Comparison of ENCODE assay signal across 9 mouse cellular contexts in the genomic region with DNA sequence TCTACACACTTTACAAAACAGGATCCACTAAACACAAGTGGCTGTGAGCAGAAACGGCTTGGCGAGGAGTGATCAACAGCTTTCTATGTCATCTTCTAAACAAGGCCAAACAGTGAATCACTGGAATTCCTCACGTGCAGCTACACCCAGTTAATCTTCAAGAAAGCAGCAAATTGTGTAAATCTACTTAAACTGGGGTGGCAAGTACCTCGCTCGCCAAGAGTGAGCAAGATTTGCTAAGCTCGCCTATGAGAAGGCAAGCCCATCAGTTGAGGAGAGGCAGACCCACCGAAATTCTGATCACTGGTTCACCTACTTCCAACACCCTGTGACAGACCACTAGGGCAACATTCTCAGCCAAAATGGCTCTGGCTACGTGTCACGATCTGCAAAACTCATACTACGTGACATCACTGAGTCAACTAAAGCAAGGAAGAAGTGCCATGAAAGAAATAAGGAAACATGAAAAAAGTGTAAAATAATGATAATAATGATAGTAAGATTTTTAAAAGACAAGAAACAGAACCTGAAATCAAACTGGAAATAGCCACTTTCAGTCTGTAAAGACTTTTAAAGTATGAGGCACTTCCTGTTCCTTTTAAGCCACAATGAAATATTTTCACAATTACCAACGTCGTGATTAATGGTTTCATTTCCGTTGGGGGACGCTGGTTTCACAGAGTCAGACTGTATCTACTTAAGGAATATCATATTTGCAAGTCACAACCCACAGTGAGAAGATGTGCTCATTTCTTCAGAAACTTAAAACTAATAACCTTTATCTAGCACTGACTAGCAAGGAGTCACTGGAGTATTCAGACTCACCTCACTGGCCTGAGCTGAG.
DNase-seq lines count a peak whose midpoint lies in the region; ATAC-seq lines count a peak whose summit lies in the region.
"Had no signal": no experiment of that assay in that cellular context is flagged by ENCODE, and none has a peak within 500 bp of the region (broad histone marks: within the 10 kb centered on the region; RNA-seq: fewer than 3 reads in every experiment).

No protein-coding gene starts in this region.

- no peak overlapping the region for H3K4me3 ChIP-seq in embryonic facial prominence, embryonic 15.5 days (replicated peaks)
- H3K4me3 ChIP-seq in hindbrain, embryonic 14.5 days (replicated peaks; ENCODE audit: low read length) = no peak overlapping the region

- H3K4me2 ChIP-seq in embryonic facial prominence, embryonic 15.5 days (replicated peaks) = no peak overlapping the region
- H3K4me2 ChIP-seq in hindbrain, embryonic 14.5 days (replicated peaks) = no peak overlapping the region

- H3K27me3 ChIP-seq in embryonic facial prominence, embryonic 15.5 days = no peaks in the 10 kb centered on the region
- H3K27me3 ChIP-seq in hindbrain, embryonic 14.5 days (ENCODE audit: control insufficient read depth, insufficient read depth, low read length) = peaks cover 4% of the 10 kb centered on the region; the same call in 1 of the 2 replicates

- DNase-seq in kidney, adult 9 months = peak; percentile 53
- DNase-seq in kidney, postnatal 25 days = no peak
- peak; percentile 26 to 31 for DNase-seq in monocyte, adult 2 months (ENCODE audit: low read depth in 1 of 2, low spot score in 2 of 2)
- DNase-seq in hindbrain, embryonic 14.5 days (ENCODE audit: low spot score) = no peak
- no peak for DNase-seq in layer of hippocampus, adult 8-10 months (ENCODE audit: low spot score in 2 of 2)
- no peak for DNase-seq in layer of hippocampus, postnatal 36 days

- 54% methylated on average over 14 of the region's 14 CpGs for WGBS in embryonic facial prominence, embryonic 15.5 days
- 83% methylated on average over 14 of the region's 14 CpGs for WGBS in hindbrain, embryonic 14.5 days

- H3K36me3 ChIP-seq in embryonic facial prominence, embryonic 15.5 days = no peaks in the 10 kb centered on the region
- H3K36me3 ChIP-seq in hindbrain, embryonic 14.5 days (replicated peaks; ENCODE audit: control insufficient read depth, insufficient read depth) = no peaks in the 10 kb centered on the region

- H3K27ac ChIP-seq in embryonic facial prominence, embryonic 15.5 days (replicated peaks) = peak overlapping the region; percentile 6; the same call in 1 of the 2 replicates
- H3K27ac ChIP-seq in hindbrain, embryonic 14.5 days = no peak overlapping the region

- H3K9ac ChIP-seq in embryonic facial prominence, embryonic 15.5 days = no peak overlapping the region
- H3K9ac ChIP-seq in hindbrain, embryonic 14.5 days = no peak overlapping the region

- H3K9me3 ChIP-seq in embryonic facial prominence, embryonic 15.5 days (replicated peaks) = no peaks in the 10 kb centered on the region
- H3K9me3 ChIP-seq in hindbrain, embryonic 14.5 days (ENCODE audit: control insufficient read depth, low read length) = no peaks in the 10 kb centered on the region

- ATAC-seq in CD4-positive, CD25-positive, alpha-beta regulatory T cell, adult 4 months = peak; percentile 63
- no peak for ATAC-seq in embryonic facial prominence, embryonic 15.5 days (ENCODE audit: insufficient number of reproducible peaks, low FRiP score, low TSS enrichment, low read depth)
- no peak for ATAC-seq in hindbrain, embryonic 14.5 days (ENCODE audit: low FRiP score)
- ATAC-seq: intestine, postnatal 0 days had no signal

- peaks cover 54% of the 10 kb centered on the region for H3K4me1 ChIP-seq in embryonic facial prominence, embryonic 15.5 days
- H3K4me1 ChIP-seq in hindbrain, embryonic 14.5 days (replicated peaks; ENCODE audit: control insufficient read depth, insufficient read depth, low read length) = peaks cover 31% of the 10 kb centered on the region

Comparison
In these comparisons a context has a peak if more than half of its experiments do, and no peak if none do; other contexts are left out.
1. DNase-seq: peak in kidney, adult 9 months (single experiment) and monocyte, adult 2 months (2 of 2); none in kidney, postnatal 25 days (0 of 2), hindbrain, embryonic 14.5 days (single experiment), layer of hippocampus, adult 8-10 months (0 of 2) and layer of hippocampus, postnatal 36 days (0 of 2).